Mouse (Mus musculus): ENCODE data around the gene Gm28308.

Gene Gm28308

GRCm38 (mm10) chr6:52231885-52232567 lies 18.9 kb upstream of the Gm28308 start:
- no peak for DNase-seq (ENCODE audit: low spot score)

DNA sequence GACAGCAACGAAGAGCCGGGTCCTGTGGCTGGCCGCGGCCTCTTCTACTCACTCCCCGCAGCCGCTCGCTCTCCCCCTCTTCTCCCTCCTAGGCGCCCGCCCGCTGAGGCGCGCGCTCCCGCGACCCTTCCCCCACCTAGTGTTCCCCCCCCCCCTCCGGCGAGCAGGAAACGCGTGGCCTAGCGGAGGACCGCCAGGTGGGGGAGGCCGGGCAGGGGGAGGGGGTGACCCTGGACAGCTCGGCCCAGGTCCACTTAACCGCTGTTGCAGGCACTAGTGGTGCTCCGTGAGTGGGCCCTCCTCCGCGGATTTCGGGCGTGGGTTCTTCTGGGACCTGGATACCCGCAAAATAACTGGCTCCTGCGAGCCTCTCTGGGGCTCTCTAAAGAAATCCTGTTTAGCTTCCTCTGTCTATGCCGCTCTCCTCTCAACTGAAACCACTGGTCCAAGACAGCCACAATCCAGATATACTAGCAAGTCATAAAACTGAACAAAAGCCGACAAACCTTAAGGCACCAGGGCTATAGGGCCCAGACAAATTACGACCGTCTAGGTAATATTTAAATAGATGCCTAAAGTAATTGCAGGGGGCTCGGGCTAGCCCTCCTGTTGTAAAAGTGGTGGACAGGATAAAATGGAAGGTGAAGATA lies 17.5 kb upstream of the Gm28308 start, which contains the start of gene Hoxa9:
Hoxa9 (minus strand) TSS at position 574 of the 650 bp plus-strand sequence.
- DNase-seq (ENCODE audit: low spot score): no peak

GRCm38 (mm10) chr6:52229558-52230416 lies 16.6 kb upstream of the Gm28308 start:
- no peak for DNase-seq (ENCODE audit: low spot score)

DNA sequence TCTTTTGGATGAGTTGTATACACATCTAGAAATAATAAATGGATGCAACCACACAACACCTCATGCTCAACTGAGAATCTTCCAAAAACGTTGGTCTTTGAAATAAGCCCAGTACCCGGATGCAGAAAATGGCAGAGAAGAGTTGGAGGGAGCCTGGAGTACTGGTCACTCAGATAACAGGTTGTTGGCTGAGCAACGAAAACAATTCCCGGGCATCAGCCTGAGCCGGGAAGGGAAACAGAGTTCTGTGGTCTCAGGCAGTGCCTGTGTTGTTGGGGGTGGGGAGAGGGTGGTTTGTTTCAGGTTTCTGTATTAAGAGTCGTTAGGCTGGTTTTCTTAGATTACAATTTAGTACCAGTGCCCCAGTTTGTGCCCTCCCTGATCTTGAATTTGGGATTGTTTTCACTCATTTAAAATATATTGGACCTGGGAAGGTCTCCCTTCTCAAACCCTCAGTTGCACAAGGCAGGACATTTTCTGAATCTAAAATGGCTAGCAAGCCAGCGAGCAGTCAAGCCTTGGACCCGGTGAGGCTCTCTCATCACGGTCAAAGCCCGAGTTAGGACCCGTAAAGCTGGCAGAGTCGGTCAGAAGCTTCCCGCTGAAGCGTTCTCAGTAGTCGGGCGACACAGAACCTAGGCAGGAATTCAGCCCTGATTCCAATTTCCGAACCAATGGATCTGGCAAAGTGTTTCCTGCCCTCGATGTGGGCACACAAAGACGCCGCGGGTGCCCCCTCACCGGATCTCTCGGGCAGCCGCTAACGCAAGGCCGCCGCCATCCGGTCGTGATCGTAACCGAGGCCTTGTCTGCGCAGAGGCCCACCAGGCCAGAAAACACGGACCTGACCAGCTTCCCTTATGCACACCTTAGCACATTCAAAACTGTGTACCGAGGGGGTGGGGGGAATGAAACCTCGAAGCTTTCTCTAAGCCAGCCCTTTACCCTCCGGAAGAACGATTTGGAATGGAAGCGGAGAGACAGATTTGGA lies 15.6 kb upstream of the Gm28308 start:
- no peak for DNase-seq (ENCODE audit: low spot score)

DNA sequence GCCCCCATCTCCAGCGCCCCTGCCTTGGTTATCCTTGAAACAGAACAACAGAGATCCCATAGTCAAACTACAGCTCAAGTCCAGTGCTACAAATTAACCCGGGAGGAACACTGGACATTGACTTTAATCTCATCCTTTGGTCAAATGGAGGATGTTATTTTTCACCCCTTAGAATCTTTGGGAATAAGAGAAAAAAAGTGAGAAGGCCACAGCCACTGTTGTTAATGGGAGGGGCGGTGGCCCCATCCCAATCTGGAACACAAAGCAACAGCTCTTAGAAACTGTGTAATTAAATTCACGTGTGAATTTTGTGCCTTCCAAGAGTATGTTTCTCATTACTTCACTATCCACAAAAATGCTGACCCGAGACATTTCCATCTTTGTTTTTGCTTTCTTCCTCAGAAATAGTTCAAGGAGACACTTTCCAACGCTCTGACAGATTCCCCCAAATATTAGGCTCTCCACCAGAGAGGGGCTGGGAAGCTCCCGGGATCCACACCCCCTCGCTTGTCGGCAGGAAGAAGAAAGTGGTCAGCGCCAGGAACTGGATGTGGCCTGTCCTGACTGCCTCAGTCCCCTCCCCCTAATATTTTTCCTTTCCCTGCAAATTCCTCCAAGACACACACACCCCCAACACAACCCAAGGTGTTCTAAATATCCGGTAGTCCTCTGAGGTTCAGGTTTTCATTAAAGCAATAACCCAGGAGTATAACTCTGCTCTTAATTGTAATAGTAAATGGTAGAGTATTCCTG lies 14.5 kb upstream of the Gm28308 start:
- no peak for DNase-seq (ENCODE audit: low spot score)

DNA sequence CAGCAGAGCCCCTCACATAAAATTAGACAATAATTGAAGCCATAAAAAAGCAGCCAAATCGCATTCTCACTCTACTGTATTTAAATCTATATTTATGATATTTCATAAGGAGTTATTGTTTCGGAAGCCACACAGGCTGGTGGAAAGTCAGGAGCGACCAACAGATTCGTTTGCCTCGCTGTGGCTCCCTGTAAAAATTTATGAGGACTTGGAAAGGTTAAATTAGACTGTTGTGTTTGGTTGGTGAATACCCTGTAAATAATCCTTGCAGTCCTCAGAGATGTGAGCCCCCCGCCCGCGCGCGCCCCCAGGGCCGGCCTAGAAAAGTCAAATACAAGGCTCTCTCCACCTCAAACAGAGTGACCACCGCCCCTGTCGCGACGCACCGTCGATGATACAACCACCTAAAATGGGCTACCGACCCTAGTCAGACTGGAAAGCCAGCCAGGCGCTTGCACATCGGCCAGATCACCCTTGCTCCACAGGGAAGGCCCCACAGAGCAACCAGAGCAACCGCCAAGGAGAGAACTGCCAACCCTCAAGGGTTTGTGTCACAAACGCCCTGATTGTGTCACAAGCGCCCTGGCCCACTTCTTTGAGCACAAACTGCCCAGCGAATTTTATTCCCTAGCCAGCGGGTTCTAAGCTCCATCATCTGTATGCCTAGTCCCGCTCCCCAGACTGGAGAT lies 13.6 kb upstream of the Gm28308 start:
- no peak for DNase-seq (ENCODE audit: low spot score)

GRCm38 (mm10) chr6:52225612-52226568 lies 12.8 kb upstream of the Gm28308 start:
- DNase-seq (ENCODE audit: low spot score): no peak

GRCm38 (mm10) chr6:52224895-52225611 lies 11.9 kb upstream of the Gm28308 start:
- no peak for DNase-seq (ENCODE audit: low spot score)

- no peak for DNase-seq (ENCODE audit: low spot score)
Observed at GRCm38 (mm10) chr6:52223939-52224760, 11.0 kb upstream of the Gm28308 start.

GRCm38 (mm10) chr6:52222729-52223128 lies 9.6 kb upstream of the Gm28308 start:
- DNase-seq (ENCODE audit: low spot score): no peak

- no peak for DNase-seq (ENCODE audit: low spot score)
Observed at GRCm38 (mm10) chr6:52221993-52222685, 9.0 kb upstream of the Gm28308 start.

DNA sequence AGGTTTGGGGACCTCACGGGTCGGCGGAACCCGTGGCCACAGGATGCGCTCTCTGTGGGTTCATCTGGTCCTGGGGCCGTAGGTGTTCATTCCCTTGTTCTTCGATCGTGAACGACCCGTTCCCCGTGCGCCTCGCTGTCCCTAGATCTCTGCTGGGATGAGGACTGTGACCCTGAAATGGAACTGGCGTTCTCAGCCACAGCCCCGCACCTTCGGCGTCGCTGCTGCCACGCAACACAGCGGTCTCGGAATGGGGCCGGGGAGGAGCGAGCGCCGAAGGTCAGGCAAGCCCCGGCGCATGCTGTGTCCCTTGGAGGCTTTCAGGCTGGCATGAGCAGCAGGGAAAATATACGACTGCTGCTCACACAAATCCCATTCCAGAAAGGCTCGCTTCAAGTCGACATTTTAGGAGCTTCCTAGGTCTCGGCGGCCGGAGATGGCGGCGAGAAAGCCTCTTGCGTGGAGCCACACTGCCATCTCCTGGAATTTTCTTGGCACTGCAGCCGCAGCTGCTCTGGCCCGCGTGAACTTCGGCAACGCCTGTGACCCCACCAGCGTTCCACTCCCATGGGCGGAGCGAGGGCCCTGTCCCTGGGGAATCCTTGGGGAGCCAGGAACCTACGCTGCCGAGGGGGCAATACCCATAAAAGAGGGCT lies 8.3 kb upstream of the Gm28308 start, which contains the start of gene Hoxa7:
Hoxa7 (minus strand) TSS at position 518 of the 656 bp plus-strand sequence.
- peak; percentile 84 for DNase-seq (ENCODE audit: low spot score)

- DNase-seq (ENCODE audit: low spot score): no peak
Observed at GRCm38 (mm10) chr6:52220865-52221310, 7.7 kb upstream of the Gm28308 start.

- DNase-seq (ENCODE audit: low spot score): no peak
Observed at GRCm38 (mm10) chr6:52220003-52220864, 7.1 kb upstream of the Gm28308 start.

Measured in lung, postnatal 25 days (tissue).